In genomic region chr16:11670251-11670970, GRCm38 (mm10) we compare ENCODE assay signal across 9 mouse cellular contexts.
DNase-seq lines count a peak whose midpoint lies in the region.
"Had no signal": no experiment of that assay in that cellular context is flagged by ENCODE, and none has a peak within 500 bp of the region (broad histone marks: within the 10 kb centered on the region; RNA-seq: fewer than 3 reads in every experiment).

No protein-coding gene starts in this region.

- DNase-seq in adrenal gland, postnatal 14 days: peak; percentile 57
- no peak for DNase-seq in adrenal gland, adult 18-20 months (ENCODE audit: low spot score in 2 of 2)
- peak; percentile 46 for DNase-seq in layer of hippocampus, adult 11-12 months (ENCODE audit: low spot score)
- no peak for DNase-seq in layer of hippocampus, postnatal 36 days
- DNase-seq in Muller cell, postnatal 12 days (ENCODE audit: inconsistent ontology term): peak; percentile 40
- peak; percentile 17 for DNase-seq in induced T-regulatory cell, adult 2 months (ENCODE audit: low read depth)
- DNase-seq in urinary bladder, postnatal 25 days (ENCODE audit: low spot score): no peak
- no peak for DNase-seq in yolk sac, embryonic 10.5 days (ENCODE audit: low spot score)
- DNase-seq: kidney, adult 8-10 months had no signal

Comparison
In these comparisons a context has a peak if more than half of its experiments do, and no peak if none do; other contexts are left out.
1. DNase-seq: peak in adrenal gland, postnatal 14 days (single experiment), layer of hippocampus, adult 11-12 months (single experiment), Muller cell, postnatal 12 days (single experiment) and induced T-regulatory cell, adult 2 months (single experiment); none in adrenal gland, adult 18-20 months (0 of 2), layer of hippocampus, postnatal 36 days (0 of 2), urinary bladder, postnatal 25 days (single experiment) and yolk sac, embryonic 10.5 days (single experiment).